Mouse (Mus musculus): Measurements from ENCODE around the gene Mpped1. TPM values are rescaled to one million over a fixed set of nuclear protein-coding genes. Genes with fewer than 3 reads are reported as not detected.

The Mpped1 gene
- polyA plus RNA-seq, 1 experiment from 2014 or later = 0.43 TPM

DNA sequence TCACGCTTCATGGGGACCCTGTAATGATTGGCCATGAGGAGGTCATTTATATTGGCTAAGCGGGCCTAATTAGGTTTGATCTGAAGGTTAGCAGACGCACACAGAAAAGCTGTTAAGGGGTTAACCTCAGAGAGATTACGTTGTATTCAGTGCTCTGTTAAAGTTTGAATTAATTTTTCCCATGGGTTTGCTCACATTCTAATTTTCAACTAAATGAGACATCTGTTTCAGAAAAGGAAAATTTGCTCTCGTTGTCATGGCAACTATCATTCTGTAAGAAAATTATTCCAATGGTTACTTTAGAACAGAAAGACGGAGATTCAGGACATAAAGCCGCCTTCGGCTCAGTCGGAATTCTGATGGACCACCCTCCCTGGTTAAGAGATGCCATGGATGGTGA, 68.9 kb downstream of the Mpped1 start:
- Histone ChIP-seq H3K4me3 (ENCODE audit: low read length) (no peak overlapping the region), H3K9ac (ENCODE audit: low read length) (no peak overlapping the region), H3K36me3 (ENCODE audit: control insufficient read depth, insufficient read depth, low read length) (no peaks in the 10 kb centered on the region), H3K27ac (ENCODE audit: low read length) (no peak overlapping the region), H3K4me1 (replicated peaks; ENCODE audit: control insufficient read depth, insufficient read depth, low read length) (no peaks in the 10 kb centered on the region), H3K9me3 (ENCODE audit: control insufficient read depth, low read length) (no peaks in the 10 kb centered on the region), H3K4me2 (ENCODE audit: low read depth, low read length) (no peak overlapping the region), H3K27me3 (ENCODE audit: control insufficient read depth, insufficient read depth, low read depth, low read length) (no peaks in the 10 kb centered on the region)
- ATAC-seq (ENCODE audit: low read depth) = no peak
- WGBS = 65% methylated on average over 9 of the region's 9 CpGs

GRCm38 (mm10) chr15:83853400-83853811, 74.1 kb downstream of the Mpped1 start:
- WGBS = 42% methylated on average over 5 of the region's 5 CpGs
- Histone ChIP-seq H3K4me3 (ENCODE audit: low read length) (no peak overlapping the region), H3K4me1 (replicated peaks; ENCODE audit: control insufficient read depth, insufficient read depth, low read length) (no peaks in the 10 kb centered on the region), H3K9me3 (ENCODE audit: control insufficient read depth, low read length) (no peaks in the 10 kb centered on the region), H3K27ac (ENCODE audit: low read length) (no peak overlapping the region), H3K36me3 (ENCODE audit: control insufficient read depth, insufficient read depth, low read length) (no peaks in the 10 kb centered on the region), H3K27me3 (ENCODE audit: control insufficient read depth, insufficient read depth, low read depth, low read length) (no peaks in the 10 kb centered on the region), H3K4me2 (ENCODE audit: low read depth, low read length) (no peak overlapping the region), H3K9ac (ENCODE audit: low read length) (no peak overlapping the region)
- ATAC-seq (ENCODE audit: low read depth) = no peak

- Histone ChIP-seq H3K9me3 (ENCODE audit: control insufficient read depth, low read length) (no peaks in the 10 kb centered on the region), H3K27me3 (ENCODE audit: control insufficient read depth, insufficient read depth, low read depth, low read length) (no peaks in the 10 kb centered on the region), H3K4me2 (ENCODE audit: low read depth, low read length) (no peak overlapping the region), H3K9ac (ENCODE audit: low read length) (no peak overlapping the region), H3K4me1 (replicated peaks; ENCODE audit: control insufficient read depth, insufficient read depth, low read length) (no peaks in the 10 kb centered on the region), H3K36me3 (ENCODE audit: control insufficient read depth, insufficient read depth, low read length) (no peaks in the 10 kb centered on the region), H3K4me3 (ENCODE audit: low read length) (no peak overlapping the region), H3K27ac (ENCODE audit: low read length) (no peak overlapping the region)
- ATAC-seq (ENCODE audit: low read depth) = no peak
- WGBS = 16% methylated on average over 8 of the region's 8 CpGs
Observed at GRCm38 (mm10) chr15:83857129-83857528, 77.9 kb downstream of the Mpped1 start.

DNA sequence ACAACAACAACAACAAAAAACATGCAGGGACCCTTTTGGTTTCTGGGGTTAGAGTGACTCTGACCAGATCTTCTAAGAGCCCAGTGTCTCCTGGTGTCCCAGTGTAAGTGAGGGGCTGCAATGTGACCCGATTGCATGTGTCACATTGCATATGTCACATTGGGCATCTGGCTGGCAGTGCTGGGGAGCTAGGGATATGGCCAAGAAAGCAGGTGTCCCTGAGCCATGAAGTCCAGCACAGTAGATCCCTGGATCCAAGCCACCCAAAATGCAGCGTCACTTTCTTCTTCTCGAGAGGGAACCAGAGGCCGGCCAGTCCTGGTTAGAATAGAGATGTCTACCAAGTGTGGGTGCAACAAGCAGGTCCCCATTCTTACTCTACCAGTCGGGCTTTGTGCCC, 86.4 kb downstream of the Mpped1 start:
- Histone ChIP-seq H3K36me3 (ENCODE audit: control insufficient read depth, insufficient read depth, low read length) (no peaks in the 10 kb centered on the region), H3K4me2 (ENCODE audit: low read depth, low read length) (no peak overlapping the region), H3K9ac (ENCODE audit: low read length) (no peak overlapping the region), H3K27me3 (ENCODE audit: control insufficient read depth, insufficient read depth, low read depth, low read length) (no peaks in the 10 kb centered on the region), H3K4me1 (replicated peaks; ENCODE audit: control insufficient read depth, insufficient read depth, low read length) (no peaks in the 10 kb centered on the region), H3K4me3 (ENCODE audit: low read length) (no peak overlapping the region), H3K9me3 (ENCODE audit: control insufficient read depth, low read length) (no peaks in the 10 kb centered on the region), H3K27ac (ENCODE audit: low read length) (no peak overlapping the region)
- ATAC-seq (ENCODE audit: low read depth) = no peak
- WGBS = 81% methylated on average over 5 of the region's 5 CpGs

GRCm38 (mm10) chr15:83870936-83871335, 91.7 kb downstream of the Mpped1 start:
- no peaks in the 10 kb centered on the region for H3K9me3 ChIP-seq (ENCODE audit: control insufficient read depth, low read length)
- H3K27me3 ChIP-seq (ENCODE audit: control insufficient read depth, insufficient read depth, low read depth, low read length) = no peaks in the 10 kb centered on the region
- no peak overlapping the region for H3K9ac ChIP-seq (ENCODE audit: low read length)
- peak overlapping the region; percentile 2; the same call in 1 of the 2 replicates for H3K4me2 ChIP-seq (ENCODE audit: low read depth, low read length)
- no peak overlapping the region for H3K27ac ChIP-seq (ENCODE audit: low read length)
- H3K4me3 ChIP-seq (ENCODE audit: low read length) = no peak overlapping the region
- no peak; the same call in 1 of the 2 replicates for ATAC-seq (ENCODE audit: low read depth)
- H3K4me1 ChIP-seq (replicated peaks; ENCODE audit: control insufficient read depth, insufficient read depth, low read length) = no peaks in the 10 kb centered on the region
- 6% methylated on average over 17 of the region's 17 CpGs for WGBS
- no peaks in the 10 kb centered on the region for H3K36me3 ChIP-seq (ENCODE audit: control insufficient read depth, insufficient read depth, low read length)

DNA sequence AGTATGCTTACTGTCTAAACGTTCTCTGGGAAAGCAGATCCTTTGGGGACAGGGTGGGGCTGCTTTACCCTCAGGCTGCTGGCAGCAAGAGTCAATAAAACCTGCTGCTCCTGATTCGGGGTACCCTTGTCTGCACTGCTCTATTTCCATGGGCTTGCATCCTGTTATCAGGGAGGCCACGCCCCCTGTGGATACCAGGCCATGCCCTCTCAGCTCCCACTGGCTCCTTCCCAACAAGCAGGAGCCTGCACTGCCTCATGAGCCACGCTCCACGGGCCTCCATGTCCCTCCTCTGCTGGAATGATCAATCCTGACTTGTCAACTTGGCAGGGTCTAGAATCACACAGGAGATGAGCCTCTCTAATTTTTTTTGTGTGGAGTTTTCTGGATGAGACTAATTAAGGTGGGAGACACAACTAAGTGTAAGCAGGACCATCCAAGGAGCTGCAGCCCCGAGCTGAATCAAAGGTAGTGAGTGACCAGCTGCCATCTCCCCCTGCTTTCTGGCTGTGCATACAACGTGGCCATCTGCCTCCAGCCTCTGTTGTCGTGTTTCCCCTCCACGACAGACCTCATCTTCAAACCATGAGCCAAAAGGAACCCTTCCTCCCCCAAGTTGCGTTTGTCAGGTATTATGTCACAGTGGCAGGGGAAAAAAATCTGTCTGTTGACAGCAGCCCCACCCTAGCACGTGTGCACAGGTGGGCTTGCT, 98.0 kb downstream of the Mpped1 start:
- Histone ChIP-seq H3K27me3 (ENCODE audit: control insufficient read depth, insufficient read depth, low read depth, low read length) (no peaks in the 10 kb centered on the region), H3K36me3 (ENCODE audit: control insufficient read depth, insufficient read depth, low read length) (no peaks in the 10 kb centered on the region), H3K27ac (ENCODE audit: low read length) (no peak overlapping the region), H3K9me3 (ENCODE audit: control insufficient read depth, low read length) (no peaks in the 10 kb centered on the region), H3K4me1 (replicated peaks; ENCODE audit: control insufficient read depth, insufficient read depth, low read length) (no peaks in the 10 kb centered on the region), H3K4me2 (ENCODE audit: low read depth, low read length) (no peak overlapping the region), H3K9ac (ENCODE audit: low read length) (no peak overlapping the region), H3K4me3 (ENCODE audit: low read length) (no peak overlapping the region)
- no peak for ATAC-seq (ENCODE audit: low read depth)
- WGBS = 38% methylated on average over 11 of the region's 11 CpGs

DNA sequence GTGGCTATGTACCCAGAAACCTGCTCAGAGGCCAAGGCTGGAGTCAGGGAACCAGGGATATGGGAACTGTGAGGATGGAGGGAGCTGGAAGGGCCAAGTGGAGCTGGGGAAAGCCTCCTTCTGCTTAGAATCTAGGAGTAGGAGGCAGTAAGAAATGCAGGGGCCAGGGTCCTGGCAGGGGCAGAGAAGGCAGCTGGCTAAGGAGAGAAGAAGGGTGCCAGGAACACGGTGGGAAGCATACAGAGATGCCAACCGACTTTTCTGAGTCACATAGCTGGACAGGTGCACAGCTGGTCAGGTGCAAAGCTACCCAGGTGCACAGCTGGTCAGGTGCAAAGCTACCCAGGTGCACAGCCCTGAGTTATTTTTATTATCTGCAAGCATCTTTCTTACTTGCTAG, 98.6 kb downstream of the Mpped1 start:
- Histone ChIP-seq H3K9ac (ENCODE audit: low read length) (no peak overlapping the region), H3K36me3 (ENCODE audit: control insufficient read depth, insufficient read depth, low read length) (no peaks in the 10 kb centered on the region), H3K9me3 (ENCODE audit: control insufficient read depth, low read length) (no peaks in the 10 kb centered on the region), H3K4me2 (ENCODE audit: low read depth, low read length) (no peak overlapping the region), H3K4me3 (ENCODE audit: low read length) (no peak overlapping the region), H3K27ac (ENCODE audit: low read length) (no peak overlapping the region), H3K4me1 (replicated peaks; ENCODE audit: control insufficient read depth, insufficient read depth, low read length) (no peaks in the 10 kb centered on the region), H3K27me3 (ENCODE audit: control insufficient read depth, insufficient read depth, low read depth, low read length) (no peaks in the 10 kb centered on the region)
- no peak for ATAC-seq (ENCODE audit: low read depth)
- 68% methylated on average over 2 of the region's 2 CpGs for WGBS

- no peaks in the 10 kb centered on the region for H3K27me3 ChIP-seq (ENCODE audit: control insufficient read depth, insufficient read depth, low read depth, low read length)
- H3K9ac ChIP-seq (ENCODE audit: low read length) = no peak overlapping the region
- 16% methylated on average over 5 of the region's 5 CpGs for whole genome bisulfite sequencing
- no peak overlapping the region for H3K27ac ChIP-seq (ENCODE audit: low read length)
- ATAC-seq (ENCODE audit: low read depth) = no peak
- H3K4me2 ChIP-seq (ENCODE audit: low read depth, low read length) = no peak overlapping the region
- no peaks in the 10 kb centered on the region for H3K4me1 ChIP-seq (replicated peaks; ENCODE audit: control insufficient read depth, insufficient read depth, low read length)
- H3K9me3 ChIP-seq (ENCODE audit: control insufficient read depth, low read length) = no peaks in the 10 kb centered on the region
- H3K36me3 ChIP-seq (ENCODE audit: control insufficient read depth, insufficient read depth, low read length) = no peaks in the 10 kb centered on the region
- H3K4me3 ChIP-seq (ENCODE audit: low read length) = no peak overlapping the region
Observed at GRCm38 (mm10) chr15:83879845-83880244, 100.6 kb downstream of the Mpped1 start.

- ATAC-seq (ENCODE audit: low read depth) = no peak
- 87% methylated on average over 8 of the region's 8 CpGs for WGBS
Observed at GRCm38 (mm10) chr15:83883821-83884220, 104.6 kb downstream of the Mpped1 start.

DNA sequence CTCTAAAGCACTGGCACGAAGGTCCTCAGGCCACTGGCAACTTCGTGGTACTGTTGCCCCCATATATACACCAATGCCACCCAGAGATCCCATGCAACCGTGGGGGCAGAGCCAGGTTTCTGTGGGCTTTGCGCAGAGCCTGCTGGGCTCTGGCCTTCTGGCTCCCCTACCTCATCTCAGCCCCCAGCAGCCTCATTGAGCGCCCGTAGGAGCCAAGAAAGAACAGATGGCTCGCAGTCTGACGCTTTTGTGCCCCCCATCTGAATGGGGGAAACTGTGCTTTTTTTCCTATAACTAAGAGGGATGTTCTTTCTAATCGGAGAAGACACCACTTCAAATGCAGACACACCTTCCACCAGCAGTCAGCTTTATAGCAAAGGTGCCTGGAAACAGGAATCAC, 105.0 kb downstream of the Mpped1 start:
- no peak overlapping the region for H3K4me3 ChIP-seq (ENCODE audit: low read length)
- H3K9me3 ChIP-seq (ENCODE audit: control insufficient read depth, low read length) = no peaks in the 10 kb centered on the region
- H3K27ac ChIP-seq (ENCODE audit: low read length) = no peak overlapping the region
- H3K36me3 ChIP-seq (ENCODE audit: control insufficient read depth, insufficient read depth, low read length) = no peaks in the 10 kb centered on the region
- no peak overlapping the region for H3K4me2 ChIP-seq (ENCODE audit: low read depth, low read length)
- no peaks in the 10 kb centered on the region for H3K27me3 ChIP-seq (ENCODE audit: control insufficient read depth, insufficient read depth, low read depth, low read length)
- WGBS = 84% methylated on average over 9 of the region's 9 CpGs
- no peak for ATAC-seq (ENCODE audit: low read depth)
- no peak overlapping the region for H3K9ac ChIP-seq (ENCODE audit: low read length)
- no peaks in the 10 kb centered on the region for H3K4me1 ChIP-seq (replicated peaks; ENCODE audit: control insufficient read depth, insufficient read depth, low read length)

More at GRCm38 (mm10) chr15:83883821-83884220, 104.6 kb downstream of the Mpped1 start:
- Histone ChIP-seq H3K9ac (ENCODE audit: low read length) (no peak overlapping the region), H3K27ac (ENCODE audit: low read length) (no peak overlapping the region), H3K4me3 (ENCODE audit: low read length) (no peak overlapping the region), H3K9me3 (ENCODE audit: control insufficient read depth, low read length) (no peaks in the 10 kb centered on the region), H3K36me3 (ENCODE audit: control insufficient read depth, insufficient read depth, low read length) (no peaks in the 10 kb centered on the region), H3K4me2 (ENCODE audit: low read depth, low read length) (no peak overlapping the region), H3K4me1 (replicated peaks; ENCODE audit: control insufficient read depth, insufficient read depth, low read length) (no peaks in the 10 kb centered on the region), H3K27me3 (ENCODE audit: control insufficient read depth, insufficient read depth, low read depth, low read length) (no peaks in the 10 kb centered on the region)
